Mouse (Mus musculus) cerebellum, adult 9-11 months (tissue): ENCODE data around the gene Ctdsp2.

Experiments
- DNase-seq: peaks from one replicate; pipeline ENCODE4 v3.0.0; 2022

The Ctdsp2 gene

GRCm38 (mm10) chr10:127048608-127049394 lies 70.3 kb downstream of the Ctdsp2 start:
- DNase-seq = no peak
